Mouse (Mus musculus) gastrocnemius, postnatal 36 days (tissue): Measurements from ENCODE around the gene Tctex1d4. TPM values are rescaled to one million over a fixed set of nuclear protein-coding genes. Genes with fewer than 3 reads are reported as not detected.

ENCODE experiments used
- DNase-seq, 2 experiments: peaks; one replicate each; pipeline ENCODE4 v3.0.0; 2022
- intact Hi-C: fragments of 180-260 bp; cut with DNase I; formaldehyde crosslinking; loops from one replicate; pipeline ENCODE4 v1.15.1; 2025
- total RNA-seq, 2 experiments: library from RNA; stranded (reverse); gene quantifications; 2 replicates each; pipeline ENCODE4 v1.2.3; 2021

Gene Tctex1d4
- total RNA-seq, 2 experiments from 2014 or later: not detected

DNA sequence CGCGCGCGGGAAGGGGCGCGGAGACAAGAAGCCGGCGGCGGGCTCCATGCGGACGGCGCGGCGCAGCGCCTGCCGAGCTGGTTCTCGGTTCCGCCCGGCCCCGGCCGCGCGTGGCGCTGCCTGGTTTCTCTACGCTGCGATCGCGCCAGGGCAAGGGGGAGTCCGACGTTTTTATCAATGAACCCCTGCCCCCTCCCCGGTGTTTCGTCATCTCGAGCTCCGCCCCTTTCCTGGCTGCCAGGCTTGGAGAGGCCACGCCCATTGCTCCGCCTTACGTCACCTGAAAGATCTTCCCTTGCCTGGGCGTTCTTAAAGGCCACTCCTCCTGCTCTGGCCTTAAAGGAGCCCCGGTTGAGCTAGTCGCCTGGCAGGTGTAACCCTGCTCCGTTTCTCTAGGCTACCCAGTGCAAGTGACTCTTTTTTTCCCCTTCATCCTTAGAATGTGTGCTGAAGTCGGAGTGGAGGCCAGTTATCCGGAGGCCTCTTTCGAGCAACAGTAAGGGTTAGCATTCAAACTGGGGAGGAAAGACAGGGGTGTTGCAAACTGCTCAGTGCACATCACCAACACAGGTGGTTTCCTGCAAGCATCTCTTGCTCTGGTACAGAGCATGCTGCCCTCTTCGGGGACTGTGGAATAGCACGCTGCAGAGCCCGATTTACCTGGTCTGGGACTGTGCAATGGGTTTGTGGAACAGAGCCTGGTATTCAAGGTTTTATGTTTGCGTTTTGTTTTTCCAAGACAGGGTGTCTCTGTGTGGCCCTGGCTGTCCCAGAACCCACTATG lies 7.4 kb downstream of the Tctex1d4 start, which contains the start of gene Plk3:
TSS of gene Plk3 (minus strand) at position 147 of the 784 bp plus-strand sequence.
- intact Hi-C loops: loop anchor here (5.0 kb wide), 1 partner anchor 307 kb away; no protein-coding TSS in a partner anchor
- peak; percentile 93 to 98 for DNase-seq

DNA sequence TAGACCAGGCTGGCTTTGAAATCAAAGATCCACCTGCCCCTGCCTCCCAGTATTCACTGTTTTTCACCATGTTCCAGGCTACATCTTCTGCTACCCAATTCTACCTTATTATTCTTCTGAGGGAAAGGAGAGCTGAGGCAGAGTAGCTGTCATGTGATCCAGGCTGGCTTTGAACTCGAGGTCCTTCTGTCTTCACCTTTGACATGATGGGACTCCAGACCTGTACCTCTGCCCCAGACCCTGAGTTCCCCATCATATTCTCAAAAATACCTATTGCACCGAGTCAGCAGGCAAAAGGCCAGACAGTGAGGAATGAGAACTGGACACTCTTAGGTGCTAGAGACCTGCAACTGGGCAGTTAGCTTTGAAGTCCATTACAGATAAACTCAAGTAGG lies 8.0 kb downstream of the Tctex1d4 start:
- intact Hi-C loops: loop anchor here (5.0 kb wide), 1 partner anchor 307 kb away; no protein-coding TSS in a partner anchor
- DNase-seq: no peak

DNA sequence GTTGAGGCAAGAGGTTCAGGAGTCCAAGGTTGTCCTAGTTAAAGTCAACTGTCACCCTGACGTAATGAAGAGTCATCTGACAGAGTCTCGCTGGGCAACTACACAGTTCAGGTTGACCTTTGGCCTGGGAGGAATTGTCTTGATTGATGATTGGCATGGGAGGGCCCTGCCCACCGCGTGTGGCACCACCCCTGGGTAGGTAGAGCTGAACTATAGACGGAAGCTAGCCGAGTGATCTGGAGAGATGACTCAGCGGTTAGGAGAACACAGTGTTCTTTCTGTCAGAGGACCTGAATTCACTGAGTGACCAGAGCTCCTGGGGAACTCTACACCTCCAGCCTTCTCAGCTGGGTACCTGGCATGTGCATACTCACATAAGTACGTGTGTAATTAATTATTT lies 9.4 kb downstream of the Tctex1d4 start:
- no peak for DNase-seq
- intact Hi-C loops: no loop called here

- intact Hi-C loops: loop anchor here (2.0 kb wide), 1 partner anchor 136 kb away; no protein-coding TSS in a partner anchor
These were observed 12.0 kb downstream of the Tctex1d4 start for GRCm38 (mm10) chr4:117138295-117139216.

GRCm38 (mm10) chr4:117139217-117139612 lies 12.6 kb downstream of the Tctex1d4 start:
- intact Hi-C loops: loop anchor here (2.0 kb wide), 1 partner anchor 136 kb away; no protein-coding TSS in a partner anchor
- DNase-seq: no peak

More at GRCm38 (mm10) chr4:117138295-117139216, 12.0 kb downstream of the Tctex1d4 start:
- no peak for DNase-seq

DNA sequence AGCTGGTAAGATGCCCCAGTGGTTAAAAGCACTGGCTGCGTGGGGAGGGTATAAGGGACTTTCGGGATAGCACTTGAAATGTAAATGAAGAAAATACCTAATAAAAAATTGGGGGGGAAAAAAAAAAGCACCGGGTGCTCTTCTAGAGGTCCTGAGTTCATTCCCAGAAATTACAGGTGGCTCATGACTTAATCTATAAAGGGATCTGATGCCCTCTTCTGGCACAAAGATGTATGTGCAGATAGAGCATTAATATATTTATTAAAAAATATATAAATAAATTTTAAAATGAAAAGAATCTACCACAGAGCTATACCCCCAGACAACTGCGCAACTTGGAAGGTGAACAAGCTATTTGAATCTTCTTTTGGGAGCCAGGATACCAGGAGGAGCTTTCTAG lies 14.0 kb downstream of the Tctex1d4 start:
- intact Hi-C loops: no loop called here
- no peak for DNase-seq

GRCm38 (mm10) chr4:117143023-117143422 lies 16.4 kb downstream of the Tctex1d4 start:
- intact Hi-C loops: no loop called here
- DNase-seq: no peak

GRCm38 (mm10) chr4:117145248-117145647 lies 18.7 kb downstream of the Tctex1d4 start:
- DNase-seq: no peak
- intact Hi-C loops: loop anchor here (5.0 kb wide), 1 partner anchor 72 kb away; no protein-coding TSS in a partner anchor

- intact Hi-C loops: loop anchor here (5.0 kb wide), 1 partner anchor 71 kb away; no protein-coding TSS in a partner anchor
- peak; percentile 80 to 84 for DNase-seq
These were observed 19.6 kb downstream of the Tctex1d4 start for GRCm38 (mm10) chr4:117146176-117146575.

DNA sequence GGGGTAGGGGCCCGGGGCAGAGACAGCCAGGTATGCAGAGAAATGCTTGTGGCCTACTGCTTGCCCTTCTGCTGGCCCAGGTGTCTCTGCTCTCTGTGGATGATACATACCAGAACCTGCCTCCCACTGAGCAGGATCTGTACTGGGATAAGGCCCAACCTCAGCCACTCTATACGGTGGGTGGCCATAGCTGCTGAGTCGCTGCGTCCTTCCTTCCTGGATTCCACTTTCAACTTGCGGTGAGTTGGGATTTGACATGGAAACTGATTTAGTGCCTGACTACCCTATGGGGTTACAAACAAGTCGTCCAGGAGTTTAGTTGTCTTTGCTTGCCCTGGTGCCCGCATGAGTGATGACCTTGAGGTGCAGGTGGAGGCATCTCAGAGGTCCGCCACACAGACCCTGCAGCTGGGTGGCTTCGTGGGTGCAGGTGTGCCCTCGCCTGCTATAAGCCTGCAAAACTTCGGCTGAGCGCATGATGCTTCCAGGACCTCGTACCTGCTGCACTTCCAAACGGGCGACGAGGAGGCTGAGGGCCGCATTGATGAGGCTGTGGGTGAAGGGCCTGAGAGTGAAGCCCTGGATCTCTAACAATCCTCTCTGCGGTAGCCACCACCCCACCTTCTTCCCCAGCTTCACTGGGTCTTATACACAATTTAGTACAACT lies 21.6 kb downstream of the Tctex1d4 start:
- intact Hi-C loops: loop anchor here (5.0 kb wide), 1 partner anchor 69 kb away; no protein-coding TSS in a partner anchor
- no peak for DNase-seq

DNA sequence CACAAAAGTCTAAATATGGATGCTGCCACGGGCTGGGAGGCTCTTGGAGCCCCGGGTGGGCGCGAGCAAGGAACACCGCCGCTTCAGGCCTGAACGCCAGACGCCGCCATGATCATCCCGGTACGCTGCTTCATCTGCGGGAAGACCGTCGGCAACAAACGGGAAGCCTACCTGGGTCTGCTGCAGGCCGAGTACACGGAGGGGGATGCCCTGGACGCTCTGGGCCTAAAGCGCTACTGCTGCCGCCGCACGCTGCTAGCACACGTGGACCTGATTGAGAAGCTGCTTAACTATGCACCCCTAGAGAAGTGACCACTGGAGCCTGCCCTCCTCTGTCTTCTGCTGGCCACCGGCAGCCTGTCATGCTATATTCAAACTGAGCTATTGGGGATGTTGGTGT lies 22.2 kb downstream of the Tctex1d4 start:
- intact Hi-C loops: loop anchor here (5.0 kb wide), 1 partner anchor 68 kb away; no protein-coding TSS in a partner anchor

GRCm38 (mm10) chr4:117149291-117150211 lies 23.0 kb downstream of the Tctex1d4 start:
- DNase-seq: no peak
- intact Hi-C loops: loop anchor here (5.0 kb wide), 1 partner anchor 68 kb away; no protein-coding TSS in a partner anchor

More for the DNA sequence above, 22.2 kb downstream of the Tctex1d4 start:
- DNase-seq: no peak

DNA sequence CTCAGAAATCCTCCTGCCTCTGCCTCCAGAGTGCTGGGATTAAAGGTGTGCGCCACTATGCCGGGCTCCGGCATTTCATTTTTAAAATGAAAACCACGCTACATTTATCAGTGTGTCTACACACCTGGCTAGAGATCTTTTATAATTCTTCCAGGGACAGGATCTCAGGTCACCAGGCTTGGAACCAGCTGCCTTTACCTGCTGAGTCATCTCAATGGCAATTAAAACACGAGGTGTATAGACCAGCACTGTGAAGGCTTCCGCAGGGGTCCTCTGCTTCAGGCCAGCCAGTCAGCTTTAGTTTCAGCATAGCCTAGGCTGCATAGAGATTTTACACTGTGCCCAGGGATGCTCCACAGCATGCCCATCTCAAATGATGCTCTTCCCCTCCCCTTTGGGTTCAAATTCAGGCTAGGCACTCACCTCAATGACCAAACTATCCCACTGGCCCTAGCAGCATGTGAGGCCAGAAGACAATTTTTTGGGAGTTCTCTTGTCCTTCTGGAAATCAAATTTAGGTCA lies 23.7 kb downstream of the Tctex1d4 start:
- no peak for DNase-seq
- intact Hi-C loops: no loop called here

- intact Hi-C loops: no loop called here
- DNase-seq: no peak
These were observed 24.8 kb downstream of the Tctex1d4 start for GRCm38 (mm10) chr4:117151416-117151815.

- intact Hi-C loops: no loop called here
These were observed 26.1 kb downstream of the Tctex1d4 start for GRCm38 (mm10) chr4:117152714-117153113.

GRCm38 (mm10) chr4:117155020-117155791 lies 28.6 kb downstream of the Tctex1d4 start:
- intact Hi-C loops: no loop called here
- DNase-seq: no peak

More at GRCm38 (mm10) chr4:117152714-117153113, 26.1 kb downstream of the Tctex1d4 start:
- no peak for DNase-seq

DNA sequence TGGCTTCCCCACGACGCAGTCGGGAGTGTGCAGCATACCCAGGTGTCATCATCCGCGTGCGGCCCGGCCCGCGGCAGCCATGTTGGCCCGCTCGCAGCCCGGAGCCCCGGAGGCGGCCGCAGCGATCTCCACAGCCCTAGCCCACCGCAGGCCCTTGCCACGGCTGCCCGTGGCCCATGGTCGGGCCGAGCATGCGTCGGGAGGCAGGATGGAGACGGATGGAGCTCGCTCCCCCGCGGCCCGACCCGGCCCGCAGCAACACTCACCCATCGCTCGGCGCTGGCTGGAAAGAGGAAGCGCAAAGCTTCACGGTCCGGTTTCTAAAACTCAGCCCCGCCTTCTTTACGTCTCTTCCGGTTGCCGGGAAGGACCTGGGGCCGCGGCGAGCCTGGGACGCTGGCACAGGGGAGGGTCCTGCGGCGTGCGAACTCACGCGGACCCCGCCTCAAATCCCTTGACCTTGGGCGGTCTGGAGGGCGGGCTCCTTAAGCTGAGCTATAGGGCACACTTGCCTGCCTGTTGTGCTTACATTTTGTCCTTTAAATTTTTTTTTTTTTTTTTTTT lies 29.3 kb downstream of the Tctex1d4 start, which contains the start of gene Rps8:
TSS of gene Rps8 (minus strand) at position 452 of the 564 bp plus-strand sequence.
- intact Hi-C loops: no loop called here
- DNase-seq: peak; percentile 77 to 78
